In genomic region chr9:105053812-105054211, GRCm38 (mm10) we compare ENCODE assay signal across 8 mouse cellular contexts. TPM values are rescaled to one million over a fixed set of nuclear protein-coding genes. Genes with fewer than 3 reads are reported as not detected.
DNase-seq lines count a peak whose midpoint lies in the region; ATAC-seq and TF ChIP-seq lines count a peak whose summit lies in the region.

No protein-coding gene starts in this region.

- no peaks in the 10 kb centered on the region for H3K9me3 ChIP-seq in embryonic facial prominence, embryonic 13.5 days
- H3K9me3 ChIP-seq in limb, embryonic 11.5 days (ENCODE audit: control insufficient read depth, low read length), result no peaks in the 10 kb centered on the region
- no peaks in the 10 kb centered on the region for H3K9me3 ChIP-seq in neural tube, embryonic 15.5 days (replicated peaks)

- H3K36me3 ChIP-seq in embryonic facial prominence, embryonic 13.5 days, result peaks cover 37% of the 10 kb centered on the region
- H3K36me3 ChIP-seq in limb, embryonic 11.5 days (ENCODE audit: control insufficient read depth, insufficient read depth, low read length), result peaks cover 9% of the 10 kb centered on the region; the same call in 1 of the 2 replicates
- H3K36me3 ChIP-seq in neural tube, embryonic 15.5 days, result peaks cover 33% of the 10 kb centered on the region

- intact Hi-C loops in left cerebral cortex, adult 2 months (cut with DNase I), result loop anchor here (2.0 to 10.0 kb wide), 3 partner anchors 77 to 482 kb away; partner anchors contain the start of gene Nudt16
- intact Hi-C loops in left cerebral cortex, postnatal 10 days (cut with DNase I), result loop anchor here (10.0 kb wide), 2 partner anchors 331 to 479 kb away; no protein-coding TSS in a partner anchor

- peak overlapping the region; percentile 98 for H3K9ac ChIP-seq in embryonic facial prominence, embryonic 13.5 days
- peak overlapping the region; percentile 96 for H3K9ac ChIP-seq in limb, embryonic 11.5 days (ENCODE audit: low read length)
- H3K9ac ChIP-seq in neural tube, embryonic 15.5 days (replicated peaks), result peak overlapping the region; percentile 99

- peaks cover 9% of the 10 kb centered on the region; the same call in 1 of the 2 replicates for H3K4me1 ChIP-seq in embryonic facial prominence, embryonic 13.5 days
- no peaks in the 10 kb centered on the region for H3K4me1 ChIP-seq in limb, embryonic 11.5 days (ENCODE audit: control insufficient read depth, insufficient read depth, low read length)
- peaks cover 17% of the 10 kb centered on the region for H3K4me1 ChIP-seq in neural tube, embryonic 15.5 days

- ATAC-seq in embryonic facial prominence, embryonic 13.5 days (ENCODE audit: insufficient number of reproducible peaks, insufficient read depth, low FRiP score, low TSS enrichment, low read depth), result no peak
- ATAC-seq in limb, embryonic 11.5 days (ENCODE audit: insufficient number of reproducible peaks, low FRiP score, low TSS enrichment, low read depth), result no peak
- ATAC-seq in neural tube, embryonic 15.5 days (ENCODE audit: low FRiP score), result no peak

- H3K27ac ChIP-seq in left cerebral cortex, adult 2 months, result no peak overlapping the region; the same call in 1 of the 2 replicates
- H3K27ac ChIP-seq in embryonic facial prominence, embryonic 13.5 days, result no peak overlapping the region
- no peak overlapping the region for H3K27ac ChIP-seq in limb, embryonic 11.5 days (replicated peaks; ENCODE audit: low read depth, low read length)
- no peak overlapping the region for H3K27ac ChIP-seq in neural tube, embryonic 15.5 days (replicated peaks)

- 46% methylated on average over 4 of the region's 4 CpGs for WGBS in embryonic facial prominence, embryonic 13.5 days
- WGBS in limb, embryonic 11.5 days, result 55% methylated on average over 4 of the region's 4 CpGs
- 47% methylated on average over 4 of the region's 4 CpGs for WGBS in neural tube, embryonic 15.5 days

- no peak for DNase-seq in left cerebral cortex, adult 2 months (ENCODE audit: extremely low spot score in 1 of 2, low spot score in 2 of 2)
- DNase-seq in left cerebral cortex, postnatal 10 days (ENCODE audit: extremely low spot score in 1 of 2, low spot score in 2 of 2), result no peak
- no peak for DNase-seq in limb, embryonic 11.5 days (ENCODE audit: low spot score)
- DNase-seq in cerebellum, postnatal 25 days, result no peak
- no peak for DNase-seq in adrenal gland, postnatal 36 days
- DNase-seq in thymus, postnatal 4 days, result no peak

- H3K27me3 ChIP-seq in embryonic facial prominence, embryonic 13.5 days, result no peaks in the 10 kb centered on the region
- no peaks in the 10 kb centered on the region for H3K27me3 ChIP-seq in limb, embryonic 11.5 days (ENCODE audit: control insufficient read depth, insufficient read depth, low read length)
- H3K27me3 ChIP-seq in neural tube, embryonic 15.5 days (replicated peaks), result 0 out of 2 replicates have a peak, but pooled peaks cover 3% of the 10 kb centered on the region

- no peak for TF ChIP-seq CTCF in left cerebral cortex, adult 2 months (IDR thresholded peaks at IDR 0.05)

- peak overlapping the region; percentile 71 for H3K4me2 ChIP-seq in embryonic facial prominence, embryonic 13.5 days
- peak overlapping the region; percentile 79 for H3K4me2 ChIP-seq in limb, embryonic 11.5 days (ENCODE audit: low read depth, severe bottlenecking)
- peak overlapping the region; percentile 68 for H3K4me2 ChIP-seq in neural tube, embryonic 15.5 days

- H3K4me3 ChIP-seq in left cerebral cortex, adult 2 months, result peak overlapping the region; percentile 99
- H3K4me3 ChIP-seq in embryonic facial prominence, embryonic 13.5 days, result peak overlapping the region; percentile 99
- H3K4me3 ChIP-seq in limb, embryonic 11.5 days (ENCODE audit: low read depth, low read length), result peak overlapping the region; percentile 92
- H3K4me3 ChIP-seq in neural tube, embryonic 15.5 days (replicated peaks), result peak overlapping the region; percentile 100

RNA-seq across cellular contexts. Expression of gene Mrpl3, which starts 0.8 kb away (rescaled TPM):
- total RNA-seq in left cerebral cortex, adult 2 months (2021), result 10 to 100 TPM; 87.0 to 88.1 TPM
- 10 to 100 TPM; 81.6 to 83.4 TPM for total RNA-seq in left cerebral cortex, postnatal 10 days (2021)
- 95.3 and 112 TPM in 2 replicates for polyA plus RNA-seq in embryonic facial prominence, embryonic 13.5 days (2015; fragmentation: Nextera tagmentation; extraction: Ambion mirVana)
- polyA plus RNA-seq in limb, embryonic 11.5 days (2014; fragmentation: Nextera tagmentation; extraction: Ambion mirVana), result 123 and 128 TPM in 2 replicates
- 87.3 and 103 TPM in 2 replicates for polyA plus RNA-seq in neural tube, embryonic 15.5 days (2015; fragmentation: Nextera tagmentation; extraction: Ambion mirVana)
- total RNA-seq in adrenal gland, postnatal 36 days (2021), result 10 to 100 TPM; 91.1 to 95.3 TPM
